Mouse (Mus musculus) myocyte (in vitro differentiated cells): ENCODE measurements around the gene Abhd8. TPM values are rescaled to one million over a fixed set of nuclear protein-coding genes. Genes with fewer than 3 reads are reported as not detected.

Experiments used
- H3K27me3 ChIP-seq: one replicate; pipeline ENCODE4 v1.6.1; 2011; ENCODE audit not compliant: control insufficient read depth, insufficient read depth, insufficient read length
- H3K36me3 ChIP-seq: one replicate; pipeline ENCODE4 v1.6.1; 2011; ENCODE audit not compliant: control insufficient read depth, insufficient read depth
- H3K4me2 ChIP-seq: one replicate; pipeline ENCODE4 v1.6.1; 2011; ENCODE audit warnings: low read depth, control low read depth
- H3K4me3 ChIP-seq: one replicate; pipeline ENCODE4 v1.5.1; 2011; ENCODE audit warnings: mild to moderate bottlenecking, control low read depth, moderate library complexity
- H3K79me2 ChIP-seq: one replicate; pipeline ENCODE4 v1.6.1; 2011; ENCODE audit not compliant: control insufficient read depth, insufficient read depth
- H3ac ChIP-seq: one replicate; pipeline ENCODE4 v1.6.1; 2011; ENCODE audit not compliant: control insufficient read depth, insufficient read length
- CEBPB ChIP-seq: IDR thresholded peaks from 2 replicates; pipeline ENCODE4 v1.6.1; 2011; ENCODE audit warnings: mild to moderate bottlenecking, moderate library complexity; ENCODE audit not compliant: poor library complexity, insufficient read depth, severe bottlenecking
- E2F4 ChIP-seq: IDR thresholded peaks from one replicate; pipeline ENCODE4 v1.6.1; 2011; ENCODE audit warnings: mild to moderate bottlenecking, control low read depth, moderate library complexity; ENCODE audit not compliant: insufficient read depth
- MAX ChIP-seq: IDR thresholded peaks from one replicate; pipeline ENCODE4 v1.6.1; 2011; ENCODE audit warnings: low read depth, mild to moderate bottlenecking, control low read depth
- MYOD1 ChIP-seq, 3 experiments: IDR thresholded peaks; one replicate each; pipeline ENCODE4 v1.6.1; 2011; ENCODE audit warnings: control low read depth in 2 of 3, low read depth in 2 of 3, mild to moderate bottlenecking in 2 of 3, moderate library complexity in 1 of 3; ENCODE audit not compliant: insufficient read length in 2 of 3, control insufficient read depth in 1 of 3
- MYOG ChIP-seq, 3 experiments: IDR thresholded peaks; one replicate each; pipeline ENCODE4 v1.6.1; 2011; ENCODE audit warnings: control low read depth in 2 of 3, low read depth in 2 of 3, mild to moderate bottlenecking in 2 of 3; ENCODE audit not compliant: insufficient read length in 2 of 3, control insufficient read depth in 1 of 3, insufficient read depth in 1 of 3
- POLR2A ChIP-seq: IDR thresholded peaks from one replicate; pipeline ENCODE4 v1.6.1; 2011; ENCODE audit warnings: low read depth, mild to moderate bottlenecking, control low read depth, moderate library complexity; ENCODE audit not compliant: insufficient read length
- POLR2AphosphoS2 ChIP-seq: IDR thresholded peaks from one replicate; pipeline ENCODE4 v1.6.1; 2011; ENCODE audit warnings: low read depth, control low read depth; ENCODE audit not compliant: insufficient read length
- REST ChIP-seq: IDR thresholded peaks from one replicate; pipeline ENCODE4 v1.6.1; 2011; ENCODE audit warnings: mild to moderate bottlenecking, control low read depth, moderate library complexity; ENCODE audit not compliant: insufficient read depth, insufficient read length
- SRF ChIP-seq: IDR thresholded peaks from one replicate; pipeline ENCODE4 v1.6.1; 2011; ENCODE audit warnings: low read depth; ENCODE audit not compliant: control insufficient read depth, insufficient read length
- TCF12 ChIP-seq: IDR thresholded peaks from one replicate; pipeline ENCODE4 v1.6.1; 2011; ENCODE audit warnings: mild to moderate bottlenecking, control low read depth; ENCODE audit not compliant: poor library complexity, insufficient read depth, severe bottlenecking
- TCF3 ChIP-seq: IDR thresholded peaks from one replicate; pipeline ENCODE4 v1.6.1; 2011; ENCODE audit warnings: low read depth, control low read depth; ENCODE audit not compliant: insufficient read length
- USF1 ChIP-seq: IDR thresholded peaks from one replicate; pipeline ENCODE4 v1.6.1; 2011; ENCODE audit warnings: low read depth, mild to moderate bottlenecking, control low read depth, moderate library complexity
- polyA plus RNA-seq: library from polyadenylated mRNA; unstranded; fragments of >200 nt; fragmentation: generic; extraction: Trizol; gene quantifications from one replicate; pipeline ENCODE4 v1.2.1, GENCODE M21; 2012; ENCODE audit warnings: missing spikeins

Gene Abhd8
- polyA plus RNA-seq, 1 experiment: 67.0 TPM

DNA sequence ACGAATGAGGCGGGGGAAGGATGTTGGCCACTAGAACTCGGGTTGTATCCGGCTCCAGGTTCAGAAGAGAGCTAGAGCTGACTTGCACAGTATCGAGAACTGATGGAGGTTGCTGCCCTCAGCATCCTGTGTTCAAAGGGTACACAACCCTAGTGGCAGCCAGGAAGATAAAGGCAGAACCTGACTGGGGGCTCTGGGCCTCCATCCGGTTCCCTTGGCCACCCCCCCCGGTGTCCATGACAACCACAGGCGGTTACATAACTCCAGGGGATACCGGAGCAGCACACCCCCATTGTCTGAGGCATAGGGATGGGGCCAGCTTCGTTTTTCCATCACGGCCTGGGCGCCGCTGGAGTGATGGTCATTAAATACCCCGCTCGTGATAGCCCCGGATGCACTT lies 669 bp downstream of the Abhd8 start:
- Histone ChIP-seq H3K36me3 (no peaks in the 10 kb centered on the region), H3K79me2 (peaks cover 7% of the 10 kb centered on the region), H3K4me2 (peak overlapping the region; percentile 73), H3K4me3 (peak overlapping the region; percentile 45), H3K27me3 (no peaks in the 10 kb centered on the region), H3ac (peak overlapping the region; percentile 31)
- TF ChIP-seq SRF: no peak
- TF ChIP-seq TCF12: no peak
- no peak for TF ChIP-seq CEBPB
- TF ChIP-seq MYOD1 (IDR thresholded peaks at IDR 0.05; ENCODE audit: control insufficient read depth in 1 of 3, insufficient read length in 2 of 3, low read depth in 2 of 3): no peak
- no peak for TF ChIP-seq USF1
- no peak for TF ChIP-seq POLR2A
- no peak for TF ChIP-seq REST
- TF ChIP-seq MYOG (IDR thresholded peaks at IDR 0.05; ENCODE audit: control insufficient read depth in 1 of 3, insufficient read depth in 1 of 3, insufficient read length in 2 of 3, low read depth in 2 of 3): no peak

- H3K79me2 ChIP-seq: peaks cover 7% of the 10 kb centered on the region
- no peaks in the 10 kb centered on the region for H3K27me3 ChIP-seq
- no peak overlapping the region for H3ac ChIP-seq
- H3K4me3 ChIP-seq: peak overlapping the region; percentile 45
- TF ChIP-seq MYOG (IDR thresholded peaks at IDR 0.05; ENCODE audit: control insufficient read depth in 1 of 3, insufficient read depth in 1 of 3, insufficient read length in 2 of 3, low read depth in 2 of 3) (no peak), POLR2AphosphoS2 (no peak), TCF3 (no peak), TCF12 (no peak), CEBPB (no peak), POLR2A (no peak), E2F4 (no peak), MYOD1 (IDR thresholded peaks at IDR 0.05; ENCODE audit: control insufficient read depth in 1 of 3, insufficient read length in 2 of 3, low read depth in 2 of 3) (no peak), SRF (no peak), MAX (no peak), USF1 (no peak), REST (no peak)
- H3K36me3 ChIP-seq: no peaks in the 10 kb centered on the region
- H3K4me2 ChIP-seq: peak overlapping the region; percentile 73
These were observed 1.3 kb downstream of the Abhd8 start for GRCm38 (mm10) chr8:71462191-71462590.

DNA sequence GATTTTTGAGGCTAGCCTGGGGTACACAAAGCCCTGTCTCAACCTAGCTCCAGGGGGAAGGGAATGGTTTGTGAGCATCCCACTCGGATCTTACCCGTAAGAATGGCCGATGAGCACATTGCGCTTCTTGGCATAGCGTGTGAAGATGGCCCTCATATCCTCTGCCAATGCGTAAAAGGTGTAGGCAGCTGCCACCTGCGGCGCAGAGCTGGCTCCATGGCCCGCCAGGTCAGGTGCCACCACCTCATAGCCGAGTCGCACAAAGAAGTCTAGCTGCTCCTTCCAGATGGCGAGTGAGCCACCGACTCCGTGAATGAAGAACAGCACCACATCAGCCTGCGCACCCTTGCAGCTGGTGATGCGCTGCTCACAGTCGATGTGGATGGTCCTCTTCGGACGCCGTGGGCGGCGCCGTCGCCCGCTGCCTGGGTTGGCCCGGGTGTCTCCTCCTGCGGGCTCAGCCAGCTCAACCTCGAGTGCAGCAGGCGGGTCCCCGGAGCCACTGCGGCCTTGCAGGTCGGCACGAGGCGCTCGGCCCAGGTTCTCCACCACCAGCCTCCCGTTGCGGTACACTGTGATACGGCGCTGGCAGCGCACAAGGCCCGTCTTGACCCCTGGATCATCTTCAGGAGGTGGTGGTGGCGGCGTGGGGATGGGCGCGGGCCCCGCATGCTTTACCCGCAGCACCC lies 2.2 kb downstream of the Abhd8 start:
- H3ac ChIP-seq: no peak overlapping the region
- no peak overlapping the region for H3K4me3 ChIP-seq
- no peaks in the 10 kb centered on the region for H3K36me3 ChIP-seq
- H3K79me2 ChIP-seq: peaks cover 7% of the 10 kb centered on the region
- H3K4me2 ChIP-seq: no peak overlapping the region
- no peak for TF ChIP-seq POLR2A
- TF ChIP-seq MAX: no peak
- TF ChIP-seq USF1: no peak
- TF ChIP-seq SRF: no peak
- TF ChIP-seq POLR2AphosphoS2: no peak
- no peak for TF ChIP-seq CEBPB
- TF ChIP-seq MYOD1 (IDR thresholded peaks at IDR 0.05; ENCODE audit: control insufficient read depth in 1 of 3, insufficient read length in 2 of 3, low read depth in 2 of 3): no peak
- no peak for TF ChIP-seq E2F4
- no peak for TF ChIP-seq REST
- TF ChIP-seq MYOG (IDR thresholded peaks at IDR 0.05; ENCODE audit: control insufficient read depth in 1 of 3, insufficient read depth in 1 of 3, insufficient read length in 2 of 3, low read depth in 2 of 3): no peak
- TF ChIP-seq TCF3: no peak
- TF ChIP-seq TCF12: no peak
- H3K27me3 ChIP-seq: no peaks in the 10 kb centered on the region

- Histone ChIP-seq H3K27me3 (no peaks in the 10 kb centered on the region), H3K4me2 (no peak overlapping the region), H3ac (no peak overlapping the region), H3K36me3 (no peaks in the 10 kb centered on the region), H3K79me2 (peaks cover 7% of the 10 kb centered on the region), H3K4me3 (no peak overlapping the region)
- no peak for TF ChIP-seq MYOG (IDR thresholded peaks at IDR 0.05; ENCODE audit: control insufficient read depth in 1 of 3, insufficient read depth in 1 of 3, insufficient read length in 2 of 3, low read depth in 2 of 3)
- no peak for TF ChIP-seq TCF3
- TF ChIP-seq POLR2AphosphoS2: no peak
- TF ChIP-seq E2F4: no peak
- no peak for TF ChIP-seq USF1
- no peak for TF ChIP-seq MYOD1 (IDR thresholded peaks at IDR 0.05; ENCODE audit: control insufficient read depth in 1 of 3, insufficient read length in 2 of 3, low read depth in 2 of 3)
- TF ChIP-seq SRF: no peak
- TF ChIP-seq REST: no peak
These were observed 2.7 kb downstream of the Abhd8 start for GRCm38 (mm10) chr8:71460716-71461115.
